Comparison of ENCODE assay signal across 8 mouse cellular contexts in genomic region chr9:21090537-21090936, GRCm38 (mm10). TPM values are rescaled to one million over a fixed set of nuclear protein-coding genes. Genes with fewer than 3 reads are reported as not detected.
DNase-seq lines count a peak whose midpoint lies in the region; ATAC-seq and TF ChIP-seq lines count a peak whose summit lies in the region.

No protein-coding gene starts in this region.

- TF ChIP-seq EP300 in ES-Bruce4 (IDR thresholded peaks at IDR 0.05; ENCODE audit: insufficient read depth, low read depth, low read length): no peak
- TF ChIP-seq EP300 in liver, postnatal 0 days (IDR thresholded peaks at IDR 0.05; ENCODE audit: low read depth): no peak

- peaks cover 14% of the 10 kb centered on the region for H3K4me1 ChIP-seq in heart, embryonic 11.5 days (ENCODE audit: control insufficient read depth, insufficient read depth, low read length)
- H3K4me1 ChIP-seq in ES-Bruce4 (ENCODE audit: control insufficient read depth, insufficient read depth, low read length): peaks cover 2% of the 10 kb centered on the region
- peaks cover 20% of the 10 kb centered on the region for H3K4me1 ChIP-seq in forebrain, embryonic 16.5 days (replicated peaks; ENCODE audit: control insufficient read depth, insufficient read depth, low read length)
- H3K4me1 ChIP-seq in liver, postnatal 0 days (ENCODE audit: insufficient read depth): peaks cover 16% of the 10 kb centered on the region

- H3K9ac ChIP-seq in heart, embryonic 11.5 days (ENCODE audit: low read depth, low read length): peak overlapping the region; percentile 92
- H3K9ac ChIP-seq in ES-Bruce4 (ENCODE audit: low read depth, poor library complexity, severe bottlenecking): peak overlapping the region; percentile 92
- peak overlapping the region; percentile 81; the same call in 1 of the 2 replicates for H3K9ac ChIP-seq in forebrain, embryonic 16.5 days (replicated peaks; ENCODE audit: low read depth, low read length)
- peak overlapping the region; percentile 80 for H3K9ac ChIP-seq in liver, postnatal 0 days (replicated peaks)

- no peak for ATAC-seq in heart, embryonic 11.5 days (replicated peaks; ENCODE audit: insufficient number of reproducible peaks, low FRiP score, low TSS enrichment)
- ATAC-seq in forebrain, embryonic 16.5 days: no peak
- ATAC-seq in liver, postnatal 0 days: no peak

- WGBS in heart, embryonic 11.5 days (ENCODE audit: insufficient replicate concordance): 100% methylated on average over 1 of the region's 1 CpGs
- WGBS in forebrain, embryonic 16.5 days: 81% methylated on average over 1 of the region's 1 CpGs
- whole genome bisulfite sequencing in liver, postnatal 0 days (ENCODE audit: insufficient replicate concordance): 79% methylated on average over 1 of the region's 1 CpGs

- no peaks in the 10 kb centered on the region for H3K27me3 ChIP-seq in heart, embryonic 11.5 days (ENCODE audit: control insufficient read depth, insufficient read depth, low read length)
- no peaks in the 10 kb centered on the region for H3K27me3 ChIP-seq in ES-Bruce4 (ENCODE audit: control insufficient read depth, insufficient read depth, low read length, poor library complexity, severe bottlenecking)
- H3K27me3 ChIP-seq in forebrain, embryonic 16.5 days (replicated peaks; ENCODE audit: control insufficient read depth, insufficient read depth, low read length): no peaks in the 10 kb centered on the region
- no peaks in the 10 kb centered on the region for H3K27me3 ChIP-seq in liver, postnatal 0 days (ENCODE audit: insufficient read depth, low read length)

- H3K4me3 ChIP-seq in heart, embryonic 11.5 days (ENCODE audit: low read depth, low read length): peak overlapping the region; percentile 81
- H3K4me3 ChIP-seq in ES-Bruce4 (ENCODE audit: low read depth, low read length): peak overlapping the region; percentile 92
- peak overlapping the region; percentile 80 for H3K4me3 ChIP-seq in forebrain, embryonic 16.5 days (replicated peaks; ENCODE audit: low read length)
- H3K4me3 ChIP-seq in liver, postnatal 0 days (ENCODE audit: low read depth, low read length): peak overlapping the region; percentile 75

- H3K4me2 ChIP-seq in heart, embryonic 11.5 days: peak overlapping the region; percentile 80
- H3K4me2 ChIP-seq in forebrain, embryonic 16.5 days (ENCODE audit: low read length): peak overlapping the region; percentile 85
- peak overlapping the region; percentile 92 for H3K4me2 ChIP-seq in liver, postnatal 0 days (ENCODE audit: low read depth, low read length)

- H3K36me3 ChIP-seq in heart, embryonic 11.5 days (ENCODE audit: control insufficient read depth, insufficient read depth, low read length): peaks cover 24% of the 10 kb centered on the region
- peaks cover 41% of the 10 kb centered on the region for H3K36me3 ChIP-seq in ES-Bruce4 (ENCODE audit: control insufficient read depth, insufficient read depth, low read length, poor library complexity, severe bottlenecking)
- H3K36me3 ChIP-seq in forebrain, embryonic 16.5 days (ENCODE audit: control insufficient read depth, insufficient read depth): peaks cover 28% of the 10 kb centered on the region
- peaks cover 45% of the 10 kb centered on the region for H3K36me3 ChIP-seq in liver, postnatal 0 days (replicated peaks; ENCODE audit: insufficient read depth, low read length)

- no peak overlapping the region for H3K27ac ChIP-seq in heart, embryonic 11.5 days (ENCODE audit: low read depth, low read length)
- H3K27ac ChIP-seq in ES-Bruce4 (ENCODE audit: insufficient read depth, low read length): no peak overlapping the region
- no peak overlapping the region for H3K27ac ChIP-seq in forebrain, embryonic 16.5 days (ENCODE audit: low read length)
- H3K27ac ChIP-seq in liver, postnatal 0 days (ENCODE audit: low read depth): no peak overlapping the region

- TF ChIP-seq POLR2A in ES-Bruce4 (IDR thresholded peaks at IDR 0.05; ENCODE audit: insufficient read depth, low read length): no peak

- TF ChIP-seq CTCF in ES-Bruce4 (IDR thresholded peaks at IDR 0.05; ENCODE audit: low read depth, low read length): no peak
- no peak for TF ChIP-seq CTCF in liver, postnatal 0 days (IDR thresholded peaks at IDR 0.05; ENCODE audit: low read depth)

- no peak for DNase-seq in heart, adult 11 months
- DNase-seq in liver, postnatal 0 days: no peak
- DNase-seq in natural killer cell, adult 2 months (ENCODE audit: low spot score in 2 of 2): no peak
- DNase-seq in yolk sac, embryonic 10.5 days (ENCODE audit: low spot score): no peak
- no peak for DNase-seq in lung, postnatal 25 days (ENCODE audit: low spot score)

- no peaks in the 10 kb centered on the region for H3K9me3 ChIP-seq in heart, embryonic 11.5 days (replicated peaks; ENCODE audit: control insufficient read depth, low read length)
- no peaks in the 10 kb centered on the region for H3K9me3 ChIP-seq in ES-Bruce4 (replicated peaks; ENCODE audit: control insufficient read depth, insufficient read depth, low read length, poor library complexity, severe bottlenecking)
- no peaks in the 10 kb centered on the region for H3K9me3 ChIP-seq in forebrain, embryonic 16.5 days (ENCODE audit: control insufficient read depth, low read length)
- H3K9me3 ChIP-seq in liver, postnatal 0 days (ENCODE audit: low read length): no peaks in the 10 kb centered on the region

RNA-seq across cellular contexts. Expression of gene Gm38431, which starts 1.3 kb away (rescaled TPM):
- 1.2 and 1.9 TPM in 2 replicates for polyA plus RNA-seq in heart, embryonic 11.5 days (2014; fragmentation: Nextera tagmentation; extraction: Ambion mirVana)
- polyA plus RNA-seq in ES-Bruce4 (2011; ENCODE audit: insufficient read depth, insufficient read length, low read depth, missing spikeins): 4.7 and 6.3 TPM in 2 replicates
- polyA plus RNA-seq in forebrain, embryonic 16.5 days (2015; fragmentation: Nextera tagmentation; extraction: Ambion mirVana): 1.6 and 1.9 TPM in 2 replicates
- 0.40 and 0.61 TPM in 2 replicates for polyA plus RNA-seq in liver, postnatal 0 days (2015; fragmentation: Nextera tagmentation; extraction: Ambion mirVana)

RNA-seq across cellular contexts. Expression of gene Raver1, which starts 1.3 kb away (rescaled TPM):
- polyA plus RNA-seq in heart, embryonic 11.5 days (2014; fragmentation: Nextera tagmentation; extraction: Ambion mirVana): 53.6 and 57.8 TPM in 2 replicates
- 60.7 and 61.9 TPM in 2 replicates for polyA plus RNA-seq in ES-Bruce4 (2011; ENCODE audit: insufficient read depth, insufficient read length, low read depth, missing spikeins)
- polyA plus RNA-seq in forebrain, embryonic 16.5 days (2015; fragmentation: Nextera tagmentation; extraction: Ambion mirVana): 37.4 and 38.8 TPM in 2 replicates
- polyA plus RNA-seq in liver, postnatal 0 days (2015; fragmentation: Nextera tagmentation; extraction: Ambion mirVana): 8.3 and 9.5 TPM in 2 replicates

RNA-seq across cellular contexts. Expression of gene Fdx1l, which starts 17.1 kb away (rescaled TPM):
- 52.9 and 58.2 TPM in 2 replicates for polyA plus RNA-seq in heart, embryonic 11.5 days (2014; fragmentation: Nextera tagmentation; extraction: Ambion mirVana)
- polyA plus RNA-seq in ES-Bruce4 (2011; ENCODE audit: insufficient read depth, insufficient read length, low read depth, missing spikeins): 25.9 and 38.8 TPM in 2 replicates
- 49.7 and 60.5 TPM in 2 replicates for polyA plus RNA-seq in forebrain, embryonic 16.5 days (2015; fragmentation: Nextera tagmentation; extraction: Ambion mirVana)
- 26.7 and 29.9 TPM in 2 replicates for polyA plus RNA-seq in liver, postnatal 0 days (2015; fragmentation: Nextera tagmentation; extraction: Ambion mirVana)

RNA-seq across cellular contexts. Expression of gene Gm49373, which starts 17.6 kb away (rescaled TPM):
- 0.31 and 0.44 TPM in 2 replicates for polyA plus RNA-seq in heart, embryonic 11.5 days (2014; fragmentation: Nextera tagmentation; extraction: Ambion mirVana)
- 1.0 and 1.4 TPM in 2 replicates for polyA plus RNA-seq in ES-Bruce4 (2011; ENCODE audit: insufficient read depth, insufficient read length, low read depth, missing spikeins)
- 1.2 and 1.4 TPM in 2 replicates for polyA plus RNA-seq in forebrain, embryonic 16.5 days (2015; fragmentation: Nextera tagmentation; extraction: Ambion mirVana)
- 0.06 and 0.11 TPM in 2 replicates for polyA plus RNA-seq in liver, postnatal 0 days (2015; fragmentation: Nextera tagmentation; extraction: Ambion mirVana)

RNA-seq across cellular contexts. Expression of gene Zglp1, which starts 23.6 kb away (rescaled TPM):
- 0.28 and 1.8 TPM in 2 replicates for polyA plus RNA-seq in heart, embryonic 11.5 days (2014; fragmentation: Nextera tagmentation; extraction: Ambion mirVana)
- polyA plus RNA-seq in ES-Bruce4 (2011; ENCODE audit: insufficient read depth, insufficient read length, low read depth, missing spikeins): 2.5 TPM in 1 of 2 replicates, not detected in the other
- 0.25 and 1.7 TPM in 2 replicates for polyA plus RNA-seq in forebrain, embryonic 16.5 days (2015; fragmentation: Nextera tagmentation; extraction: Ambion mirVana)
- 0.51 TPM in 1 of 2 replicates, not detected in the other for polyA plus RNA-seq in liver, postnatal 0 days (2015; fragmentation: Nextera tagmentation; extraction: Ambion mirVana)
